Mouse (Mus musculus) layer of hippocampus, adult 9-10 months (tissue): ENCODE results near the gene Inpp4b.

ENCODE experiments used
- DNase-seq: peaks from one replicate; pipeline ENCODE4 v3.0.0; 2022; ENCODE audit warnings: low spot score

The Inpp4b gene

DNA sequence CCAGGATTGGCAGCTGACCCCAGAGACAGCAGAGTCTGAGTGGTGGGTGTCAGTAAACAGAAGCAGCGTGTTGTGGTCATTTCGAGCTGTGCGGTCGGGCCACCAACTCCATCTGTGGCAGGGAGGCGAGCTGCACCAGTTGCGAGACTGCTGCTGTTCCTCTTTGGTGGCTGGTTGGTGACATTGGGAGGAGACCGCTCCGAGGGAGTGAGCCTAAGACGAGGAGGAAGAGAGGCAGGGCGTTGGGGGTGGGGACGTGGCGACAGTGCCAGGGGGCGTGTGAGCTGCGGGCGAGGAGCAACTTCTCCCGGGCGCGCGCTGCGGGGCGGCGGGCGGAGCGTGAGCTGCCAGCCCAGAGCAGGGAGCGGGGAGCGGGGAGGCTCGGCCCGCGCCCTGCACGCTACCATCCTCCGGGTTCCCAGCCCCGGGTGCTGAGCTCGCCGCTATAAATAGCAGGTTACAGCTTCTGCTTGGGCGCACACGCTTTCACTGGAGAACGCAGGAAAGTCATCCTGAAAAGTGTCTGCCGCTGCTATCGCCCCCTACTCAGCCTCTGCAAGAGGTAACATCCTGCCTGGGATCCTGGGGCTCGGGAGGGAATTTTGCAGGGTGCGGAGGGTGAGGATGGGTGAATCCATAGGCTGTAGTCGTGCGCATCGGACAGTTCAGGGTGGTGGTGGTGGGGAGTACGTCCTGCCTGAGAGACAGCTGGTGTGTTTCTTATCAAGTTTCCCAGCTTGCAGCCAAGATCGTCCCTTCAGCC is at the start of gene Inpp4b:
Inpp4b (plus strand) TSS at position 321 of the 763 bp plus-strand sequence.
- no peak for DNase-seq

- DNase-seq: no peak
Observed at GRCm38 (mm10) chr8:81335250-81335649, 7.1 kb upstream of the Inpp4b start.

- no peak for DNase-seq
Observed at GRCm38 (mm10) chr8:81341191-81341590, 1.2 kb upstream of the Inpp4b start.

- no peak for DNase-seq
Observed at GRCm38 (mm10) chr8:81341591-81342235, 643 bp upstream of the Inpp4b start.

DNA sequence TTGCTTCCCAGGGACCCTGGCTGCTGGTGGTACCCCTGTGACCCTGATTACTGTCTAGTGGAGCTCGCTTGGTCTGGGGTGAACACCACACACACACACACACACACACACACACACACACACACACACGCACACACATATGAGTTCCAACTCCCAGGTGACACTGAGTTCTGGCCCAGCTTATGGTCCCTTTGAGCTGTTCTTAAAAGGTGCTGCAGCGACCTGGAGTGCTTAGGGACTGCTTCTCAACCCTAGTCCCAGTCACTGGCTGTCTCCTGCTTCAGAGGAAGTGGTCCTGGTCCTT is 595 bp downstream of the Inpp4b start:
- no peak for DNase-seq

DNA sequence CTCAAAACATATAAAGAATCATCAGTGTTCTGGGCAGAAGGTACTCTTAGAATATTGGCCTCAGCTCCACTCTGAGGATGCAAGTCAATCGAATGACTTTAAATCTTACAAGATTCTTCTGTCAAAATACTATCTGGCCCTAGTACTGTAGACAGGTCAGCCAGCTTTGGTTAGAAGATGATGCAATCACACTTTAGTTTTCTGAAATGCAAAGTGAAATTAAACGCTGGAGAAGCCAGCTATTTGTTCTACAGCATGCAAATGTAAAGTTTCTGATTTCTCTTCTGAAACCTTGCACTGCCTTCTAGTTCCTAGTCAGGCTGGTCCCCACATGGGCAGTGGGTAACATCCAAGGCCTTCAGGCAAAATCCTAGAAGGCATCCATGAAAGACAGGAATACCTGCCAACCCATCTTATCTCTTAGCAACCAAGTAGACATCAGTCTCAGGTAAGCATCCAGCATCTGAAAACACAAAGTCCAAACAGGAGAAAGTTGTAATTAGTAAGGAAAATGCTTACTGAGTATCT is 2.9 kb downstream of the Inpp4b start:
- no peak for DNase-seq

DNA sequence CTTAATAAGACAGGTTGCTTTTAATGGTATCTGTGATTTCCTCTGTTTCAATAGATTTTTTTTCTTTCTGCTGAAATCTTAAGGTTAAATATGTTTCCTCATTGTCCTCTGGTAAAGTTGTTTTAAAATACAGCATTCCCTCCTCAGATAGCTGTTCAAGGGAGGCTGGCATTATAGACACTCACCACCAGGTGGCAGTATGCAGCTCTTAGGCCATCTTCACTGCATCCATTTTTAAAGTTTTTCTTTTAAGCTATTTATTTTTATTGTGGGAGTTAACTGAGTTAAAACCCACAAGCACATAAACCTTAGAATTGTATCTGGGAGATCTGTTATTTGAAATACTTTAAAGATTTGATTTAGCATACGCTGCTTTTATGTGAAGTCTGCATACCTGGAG is 7.1 kb downstream of the Inpp4b start:
- DNase-seq: no peak

DNA sequence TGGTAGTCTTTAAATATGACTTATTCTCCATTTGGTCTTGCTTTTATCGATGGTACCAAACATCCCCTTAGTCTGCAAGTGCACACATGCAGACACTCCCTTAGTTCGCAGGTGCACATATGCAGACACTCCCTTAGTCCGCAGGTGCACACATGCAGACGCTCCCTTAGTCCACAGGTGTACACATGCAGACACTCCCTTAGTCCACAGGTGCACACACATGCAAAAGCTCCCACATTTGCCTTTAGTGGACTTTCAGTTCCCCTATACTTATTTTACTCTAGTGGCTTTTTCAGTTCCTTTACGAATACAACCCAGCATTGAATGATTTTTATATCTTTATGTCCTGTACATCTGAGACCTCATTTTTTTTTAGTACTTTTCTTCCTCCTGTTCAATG is 11.1 kb downstream of the Inpp4b start:
- DNase-seq: no peak

DNA sequence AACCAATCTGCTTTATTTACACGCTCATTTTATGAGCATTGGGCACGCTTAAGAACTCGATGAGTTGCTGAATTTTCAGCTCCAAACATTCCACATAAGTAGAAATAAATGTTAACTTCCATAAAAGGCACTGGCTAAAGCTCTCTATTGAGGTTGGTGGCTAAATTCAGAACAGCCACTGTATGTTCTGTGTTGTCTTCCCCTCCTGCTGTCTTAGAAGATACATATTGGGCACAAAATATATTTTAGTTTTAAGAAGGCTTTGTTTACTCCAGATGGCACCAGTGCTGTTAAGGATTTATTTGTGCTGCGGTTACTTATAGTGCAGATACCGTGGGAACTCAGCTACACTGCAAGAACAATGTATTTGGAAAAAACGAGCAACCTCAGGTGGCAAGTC is 15.8 kb downstream of the Inpp4b start:
- DNase-seq: no peak

- no peak for DNase-seq
Observed at GRCm38 (mm10) chr8:81360518-81360917, 18.2 kb downstream of the Inpp4b start.

DNA sequence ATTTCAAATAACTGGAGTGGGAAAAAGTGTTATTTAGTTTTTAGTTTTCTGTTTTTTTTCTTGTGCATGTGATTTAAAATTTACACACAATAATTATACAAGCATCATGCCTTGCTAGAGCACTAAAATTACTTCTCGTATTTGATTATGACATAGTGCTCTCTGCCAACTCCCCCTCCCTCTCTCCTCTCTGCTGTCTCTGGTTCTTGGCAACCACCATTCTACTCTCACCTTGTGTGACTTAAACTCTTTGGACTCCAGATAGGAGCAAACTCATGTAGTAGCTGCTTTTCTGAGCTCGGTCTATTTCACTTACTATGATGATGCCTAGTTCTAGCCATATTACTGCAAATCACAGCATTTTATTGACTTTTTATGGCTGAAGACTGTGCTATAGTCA is 18.8 kb downstream of the Inpp4b start:
- no peak for DNase-seq

DNA sequence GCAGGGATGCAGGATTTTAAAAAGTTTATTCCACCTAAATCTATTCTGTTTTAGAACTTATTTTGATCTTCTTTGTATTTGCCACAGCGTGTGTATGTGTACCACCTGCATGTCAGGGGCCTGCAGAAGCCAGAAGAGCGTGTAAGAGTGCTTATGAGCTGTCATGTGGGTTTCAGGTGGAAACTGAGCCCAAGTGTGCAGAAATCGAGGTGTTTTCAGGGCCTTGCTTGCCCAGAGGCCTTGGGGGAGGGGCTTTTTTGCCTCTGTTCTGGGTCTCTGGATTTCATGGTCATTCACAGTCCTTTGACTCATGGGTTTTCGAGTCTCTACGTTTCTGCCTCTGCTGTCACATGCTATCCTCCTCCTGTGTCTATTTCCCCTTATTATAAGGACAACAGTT is 28.3 kb downstream of the Inpp4b start:
- no peak for DNase-seq

DNA sequence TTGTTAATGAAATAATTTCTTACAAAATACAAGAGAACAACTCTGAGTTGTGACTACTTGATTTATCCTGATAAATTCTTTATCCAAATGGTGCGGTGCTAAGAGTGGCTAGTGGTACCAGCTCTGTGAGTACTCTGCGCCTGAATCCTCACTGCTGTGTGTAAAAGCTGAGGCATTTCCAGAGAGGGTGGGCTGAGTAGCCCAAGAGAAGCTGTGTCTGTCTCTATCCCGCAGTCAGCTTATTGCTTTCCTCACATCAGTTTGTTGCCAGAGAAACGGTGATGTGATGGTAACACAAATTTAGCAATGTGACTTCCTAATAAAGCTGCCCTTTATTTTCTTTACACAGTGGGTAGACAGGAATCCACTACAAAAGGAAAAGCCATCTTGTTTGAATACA is 29.5 kb downstream of the Inpp4b start:
- no peak for DNase-seq

DNA sequence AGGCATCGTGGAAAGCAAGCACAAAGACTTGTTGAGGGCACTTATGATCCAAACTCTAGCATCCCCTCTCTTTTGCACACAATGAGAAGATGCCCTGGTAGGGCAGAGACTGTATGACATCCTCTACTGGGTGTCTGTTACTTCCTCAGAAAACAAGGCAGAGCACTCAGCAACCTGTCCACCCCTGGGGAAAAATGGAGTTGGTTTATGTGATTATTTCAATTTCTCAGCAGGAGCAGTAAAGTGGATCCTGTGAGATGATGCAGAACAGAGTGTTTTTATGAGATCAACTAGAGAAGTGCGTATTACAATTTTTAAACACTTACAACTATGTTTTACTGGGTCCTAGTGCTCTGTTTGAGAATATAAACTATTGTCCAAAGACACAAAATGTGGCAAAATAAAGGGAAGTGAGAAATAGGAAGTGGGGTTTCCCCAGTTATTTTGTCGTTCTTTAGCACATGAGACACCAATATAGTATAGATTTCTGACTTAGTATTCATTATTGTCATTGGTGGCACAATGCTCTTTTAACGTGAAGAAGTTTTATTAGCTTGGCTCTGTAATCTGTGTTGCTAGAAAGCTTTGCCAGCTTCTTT is 32.6 kb downstream of the Inpp4b start:
- no peak for DNase-seq

DNA sequence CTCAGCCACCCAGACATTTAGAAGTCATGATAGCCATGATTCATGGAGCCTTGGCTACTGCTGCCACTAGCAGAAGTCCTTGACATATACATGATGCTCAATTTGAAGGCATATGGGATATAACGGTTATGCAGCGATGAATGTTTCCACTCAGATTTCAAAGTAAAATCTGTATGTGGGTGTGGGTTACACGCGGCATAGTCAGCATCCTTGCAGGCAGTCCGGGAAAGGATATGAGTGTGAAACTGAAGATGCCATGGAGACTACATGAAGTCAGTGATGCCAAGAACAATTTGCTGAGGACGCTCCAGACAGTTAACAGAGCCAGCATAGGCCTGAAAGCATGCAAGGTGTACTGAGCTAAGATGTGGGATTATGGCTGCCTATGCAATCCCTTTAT is 46.6 kb downstream of the Inpp4b start:
- DNase-seq: no peak

GRCm38 (mm10) chr8:81399071-81399470 is 56.7 kb downstream of the Inpp4b start:
- DNase-seq: no peak

DNA sequence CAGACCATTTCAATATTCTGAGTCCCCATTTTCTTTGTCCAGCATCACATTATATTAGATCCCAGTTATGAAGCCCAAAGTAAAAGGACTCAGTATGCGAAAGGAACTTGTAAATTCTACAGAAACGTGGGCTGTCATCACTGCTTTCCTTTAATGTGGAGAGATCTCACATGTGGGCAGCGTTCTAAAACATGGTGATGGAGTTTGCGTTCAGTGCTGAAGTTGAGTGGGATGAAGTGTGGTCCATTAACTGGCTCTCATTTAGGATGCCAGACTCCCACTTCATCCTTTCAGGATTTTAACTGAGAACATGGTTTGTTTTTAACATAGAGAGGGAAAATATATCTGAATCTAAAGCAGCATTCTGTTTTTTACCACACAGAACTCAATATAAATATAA is 57.1 kb downstream of the Inpp4b start:
- DNase-seq: no peak

DNA sequence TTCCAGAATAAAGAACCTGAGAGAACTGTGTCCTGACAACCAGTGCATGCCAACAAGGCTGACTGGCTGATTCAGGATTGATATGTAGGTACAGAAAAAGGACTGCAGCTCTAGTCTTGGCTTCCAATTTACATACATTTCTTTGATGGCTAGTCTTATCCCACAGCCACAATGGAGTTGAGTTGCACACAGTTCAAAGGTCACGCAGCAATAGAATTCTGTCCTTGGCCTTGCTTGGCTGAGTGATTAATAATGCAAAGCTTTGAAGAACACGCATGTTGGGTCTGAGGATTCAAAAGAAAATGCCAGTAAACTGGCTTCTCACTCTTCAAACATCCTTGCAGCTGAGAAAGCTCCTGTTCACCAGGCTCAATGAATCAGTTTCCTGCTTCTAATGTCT is 70.4 kb downstream of the Inpp4b start:
- no peak for DNase-seq

DNA sequence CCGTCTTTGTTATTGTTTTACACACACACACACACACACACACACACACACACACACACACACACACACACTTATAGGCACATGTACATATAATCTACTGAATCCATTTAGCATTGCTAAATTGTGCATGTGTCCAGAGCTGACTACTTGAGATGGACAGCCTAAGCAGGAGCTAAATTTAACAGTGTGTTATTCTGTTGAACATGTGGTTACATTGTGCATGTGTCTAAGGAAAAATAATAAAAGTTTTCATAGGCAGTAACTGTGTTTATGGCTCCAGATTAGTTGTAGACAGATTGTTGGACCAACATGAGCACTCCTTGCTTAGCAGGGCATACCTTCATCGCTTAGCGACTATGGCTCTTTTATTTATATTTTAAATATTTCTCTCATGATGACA is 101.6 kb downstream of the Inpp4b start:
- no peak for DNase-seq

DNA sequence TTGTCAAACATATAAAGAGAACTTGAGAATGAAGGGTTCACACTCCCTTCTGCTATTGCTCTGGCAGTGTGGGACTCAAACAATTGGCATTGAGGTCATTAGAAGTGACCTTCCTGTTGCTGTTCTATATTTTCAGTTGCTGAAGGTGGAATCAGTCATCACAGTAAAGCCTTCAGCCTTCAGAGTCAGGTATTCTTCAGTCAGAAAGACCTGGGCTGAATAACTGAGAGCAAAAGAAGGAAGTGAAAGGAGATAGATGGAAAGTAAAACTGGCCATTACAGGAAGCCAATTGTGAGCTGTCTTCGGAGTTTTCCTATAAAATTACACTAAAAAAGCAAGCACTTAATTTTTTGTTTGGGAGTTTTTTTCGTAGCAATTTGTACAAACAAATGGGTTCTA is 107.4 kb downstream of the Inpp4b start:
- no peak for DNase-seq

DNA sequence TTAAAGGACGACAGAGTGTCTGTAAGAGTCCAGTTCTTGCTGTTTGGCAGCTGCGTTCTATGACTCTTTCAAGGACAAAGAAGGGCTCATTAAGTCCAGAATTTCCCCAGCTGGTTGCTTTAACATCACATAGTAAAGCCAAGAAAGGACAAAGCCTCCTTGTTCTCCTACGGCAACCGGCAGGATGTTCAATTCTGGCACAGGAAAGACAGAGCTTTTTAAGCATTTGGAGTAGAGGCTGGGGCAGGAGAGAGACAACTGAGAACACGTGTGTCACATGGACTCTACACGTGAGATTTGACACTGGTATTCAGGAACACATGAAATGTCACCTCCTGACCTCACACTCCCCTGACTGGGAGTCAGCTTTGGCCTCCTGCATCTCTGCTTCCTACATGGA is 109.7 kb downstream of the Inpp4b start:
- no peak for DNase-seq

- DNase-seq: no peak
Observed at GRCm38 (mm10) chr8:81454830-81455229, 112.5 kb downstream of the Inpp4b start.

DNA sequence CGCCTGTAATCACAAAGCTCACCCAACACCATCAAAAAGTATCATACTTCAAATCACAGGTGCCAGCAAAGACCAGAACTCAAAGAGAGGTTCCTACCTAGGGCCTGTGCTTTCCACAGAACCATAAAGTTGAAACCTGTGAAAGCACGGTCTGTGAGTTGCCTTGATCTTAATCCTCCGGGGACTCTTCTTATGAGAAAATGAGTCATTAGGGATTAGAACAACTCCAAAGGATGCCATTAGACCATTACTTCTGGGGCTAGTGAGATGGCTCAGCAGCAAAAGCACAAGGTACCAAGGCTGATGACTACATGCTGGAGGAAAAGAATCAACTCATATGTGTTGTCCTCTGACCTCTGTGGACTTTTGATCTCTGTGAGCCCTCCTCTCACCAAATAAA is 121.4 kb downstream of the Inpp4b start:
- no peak for DNase-seq

- no peak for DNase-seq
Observed at GRCm38 (mm10) chr8:81466776-81467175, 124.4 kb downstream of the Inpp4b start.
